9 mouse cellular contexts compared by ENCODE assay signal in genomic region chr14:111677361-111678070, GRCm38 (mm10). TPM values are rescaled to one million over a fixed set of nuclear protein-coding genes. Genes with fewer than 3 reads are reported as not detected.
DNase-seq lines count a peak whose midpoint lies in the region; ATAC-seq and TF ChIP-seq lines count a peak whose summit lies in the region.
"Had no signal": no experiment of that assay in that cellular context is flagged by ENCODE, and none has a peak within 500 bp of the region (broad histone marks: within the 10 kb centered on the region; RNA-seq: fewer than 3 reads in every experiment).

No protein-coding gene starts in this region.

- peaks cover 13% of the 10 kb centered on the region for H3K4me1 ChIP-seq in heart, embryonic 12.5 days (replicated peaks)
- H3K4me1 ChIP-seq in midbrain, embryonic 15.5 days = peaks cover 26% of the 10 kb centered on the region
- H3K4me1 ChIP-seq in lung, postnatal 0 days (ENCODE audit: insufficient read depth, low read depth, low read length) = no peaks in the 10 kb centered on the region; the same call in 1 of the 2 replicates

- peak overlapping the region; percentile 80 for H3K9ac ChIP-seq in heart, embryonic 12.5 days
- H3K9ac ChIP-seq in midbrain, embryonic 15.5 days = peak overlapping the region; percentile 96
- no peak overlapping the region for H3K9ac ChIP-seq in lung, postnatal 0 days (replicated peaks; ENCODE audit: low read depth)

- WGBS in heart, embryonic 12.5 days = 5% methylated on average over 17 of the region's 17 CpGs
- WGBS in midbrain, embryonic 15.5 days = 3% methylated on average over 17 of the region's 17 CpGs
- 7% methylated on average over 17 of the region's 17 CpGs for WGBS in lung, postnatal 0 days

- peak overlapping the region; percentile 93 for H3K4me2 ChIP-seq in heart, embryonic 12.5 days
- H3K4me2 ChIP-seq in midbrain, embryonic 15.5 days = peak overlapping the region; percentile 72
- H3K4me2 ChIP-seq in lung, postnatal 0 days (replicated peaks; ENCODE audit: low read depth, low read length) = no peak overlapping the region

- H3K27ac ChIP-seq in heart, embryonic 12.5 days (ENCODE audit: poor library complexity, severe bottlenecking) = no peak overlapping the region
- peak overlapping the region; percentile 98 for H3K27ac ChIP-seq in midbrain, embryonic 15.5 days
- no peak overlapping the region for H3K27ac ChIP-seq in lung, postnatal 0 days (ENCODE audit: low read length)

- no peak for TF ChIP-seq CTCF in brain, embryonic 14.5 days (IDR thresholded peaks at IDR 0.05; ENCODE audit: borderline replicate concordance, extremely low read depth, insufficient read depth, insufficient read length)
- TF ChIP-seq CTCF in lung, postnatal 0 days (IDR thresholded peaks at IDR 0.05) = no peak

- intact Hi-C loops in heart, postnatal 10 days (cut with DNase I) = no loop called here

- H3K9me3 ChIP-seq in heart, embryonic 12.5 days (replicated peaks) = no peaks in the 10 kb centered on the region
- H3K9me3 ChIP-seq in midbrain, embryonic 15.5 days = no peaks in the 10 kb centered on the region
- no peaks in the 10 kb centered on the region for H3K9me3 ChIP-seq in lung, postnatal 0 days (ENCODE audit: low read length)

- no peak for TF ChIP-seq POLR2A in brain, embryonic 14.5 days (IDR thresholded peaks at IDR 0.05; ENCODE audit: borderline replicate concordance, extremely low read depth, insufficient read depth, insufficient read length, poor library complexity, severe bottlenecking)

- H3K27me3 ChIP-seq in heart, embryonic 12.5 days (replicated peaks) = peaks cover 27% of the 10 kb centered on the region
- H3K27me3 ChIP-seq in midbrain, embryonic 15.5 days (replicated peaks) = no peaks in the 10 kb centered on the region
- peaks cover 23% of the 10 kb centered on the region for H3K27me3 ChIP-seq in lung, postnatal 0 days (replicated peaks; ENCODE audit: insufficient read depth, low read length)

- no peak for TF ChIP-seq EP300 in lung, postnatal 0 days (IDR thresholded peaks at IDR 0.05)

- no peak for ATAC-seq in heart, embryonic 12.5 days (ENCODE audit: insufficient number of reproducible peaks, low FRiP score)
- ATAC-seq in granulocyte monocyte progenitor cell, adult 5-6 weeks (replicated peaks; ENCODE audit: poor library complexity, severe bottlenecking) = peak; percentile 24; the same call in 1 of the 2 replicates
- ATAC-seq in midbrain, embryonic 15.5 days (replicated peaks) = no peak
- no peak for ATAC-seq in lung, postnatal 0 days

- no peaks in the 10 kb centered on the region for H3K36me3 ChIP-seq in heart, embryonic 12.5 days
- no peaks in the 10 kb centered on the region for H3K36me3 ChIP-seq in midbrain, embryonic 15.5 days (replicated peaks)
- no peaks in the 10 kb centered on the region for H3K36me3 ChIP-seq in lung, postnatal 0 days (ENCODE audit: insufficient read depth, low read length)

- H3K4me3 ChIP-seq in heart, embryonic 12.5 days = peak overlapping the region; percentile 80
- H3K4me3 ChIP-seq in midbrain, embryonic 15.5 days = peak overlapping the region; percentile 92
- H3K4me3 ChIP-seq in lung, postnatal 0 days (ENCODE audit: low read depth, low read length) = no peak overlapping the region
- H3K4me3 ChIP-seq: erythroblast, embryonic 14.5 days had no signal

- DNase-seq in heart, postnatal 10 days = no peak
- peak; percentile 60 for DNase-seq in brain, embryonic 14.5 days (ENCODE audit: low read depth)
- no peak for DNase-seq in adrenal gland, postnatal 4 days (ENCODE audit: low spot score in 2 of 2)
- no peak for DNase-seq in lung, postnatal 0 days (ENCODE audit: low spot score)
- DNase-seq in cerebellum, adult 8-10 months = no peak

RNA-seq across cellular contexts. Expression of gene Slitrk5, which starts 2.6 kb away (rescaled TPM):
- 25.1 and 26.8 TPM in 2 replicates for polyA plus RNA-seq in heart, embryonic 12.5 days (2016; fragmentation: Nextera tagmentation; extraction: Ambion mirVana)
- total RNA-seq in heart, postnatal 10 days (2021) = under 1 TPM in 1 of 2 experiments, not detected in 1; 0.07 TPM
- polyA plus RNA-seq in brain, embryonic 14.5 days (2012; rRNA removed) = 18.3 and 27.3 TPM in 2 replicates
- total RNA-seq in granulocyte monocyte progenitor cell, adult 5-6 weeks (2014; fragmentation: Nextera tagmentation) = not detected in 2 replicates
- total RNA-seq in granulocyte monocyte progenitor cell, adult 5-6 weeks (2017) = not detected in 2 replicates
- polyA plus RNA-seq in midbrain, embryonic 15.5 days (2015; fragmentation: Nextera tagmentation; extraction: Ambion mirVana) = 31.8 and 35.1 TPM in 2 replicates
- total RNA-seq in adrenal gland, postnatal 4 days (2021) = 1 to 10 TPM in 1 of 2 experiments, under 1 TPM in 1; 0.56 to 1.2 TPM
- 0.02 and 0.07 TPM in 2 replicates for polyA plus RNA-seq in lung, postnatal 0 days (2015; fragmentation: Nextera tagmentation; extraction: Ambion mirVana)

Comparison
In these comparisons a context has a peak if more than half of its experiments do, and no peak if none do; other contexts are left out.
1. RNA of gene Slitrk5, which starts 2.6 kb away (polyA plus RNA-seq): 31.8 to 35.1 TPM in midbrain, embryonic 15.5 days, 18.3 to 27.3 TPM in brain, embryonic 14.5 days and 25.1 to 26.8 TPM in heart, embryonic 12.5 days; 0.02 to 0.07 TPM in lung, postnatal 0 days; every median in the first group is over 10 times any median in the second.